Mouse (Mus musculus): Measurements from ENCODE around the gene Ulk2.
A peak's percentile ranks its signal among the peaks of the same experiment; 100 is the strongest.

Ulk2 gene

GRCm38 (mm10) chr11:61760518-61760917 is 94.4 kb downstream of the Ulk2 start:
- no peak for DNase-seq

- DNase-seq: no peak
These were observed 97.7 kb downstream of the Ulk2 start for GRCm38 (mm10) chr11:61757151-61757550.

GRCm38 (mm10) chr11:61751612-61752011 is 103.3 kb downstream of the Ulk2 start:
- no peak for DNase-seq

- DNase-seq: no peak
These were observed 107.7 kb downstream of the Ulk2 start for GRCm38 (mm10) chr11:61747161-61747560.

GRCm38 (mm10) chr11:61745781-61746180 is 109.1 kb downstream of the Ulk2 start:
- no peak for DNase-seq

GRCm38 (mm10) chr11:61744460-61744859 is 110.4 kb downstream of the Ulk2 start:
- DNase-seq: no peak

- DNase-seq: no peak
These were observed 111.1 kb downstream of the Ulk2 start for GRCm38 (mm10) chr11:61743768-61744167.

- DNase-seq: no peak
These were observed 114.4 kb downstream of the Ulk2 start for GRCm38 (mm10) chr11:61740500-61740899.

GRCm38 (mm10) chr11:61737290-61737689 is 117.6 kb downstream of the Ulk2 start:
- DNase-seq: no peak

- DNase-seq: no peak
These were observed 122.2 kb downstream of the Ulk2 start for GRCm38 (mm10) chr11:61732672-61733071.

GRCm38 (mm10) chr11:61728037-61728436 is 126.8 kb downstream of the Ulk2 start:
- DNase-seq: peak; percentile 47

Measured in kidney, adult 18-20 months (tissue).